In the genomic region with DNA sequence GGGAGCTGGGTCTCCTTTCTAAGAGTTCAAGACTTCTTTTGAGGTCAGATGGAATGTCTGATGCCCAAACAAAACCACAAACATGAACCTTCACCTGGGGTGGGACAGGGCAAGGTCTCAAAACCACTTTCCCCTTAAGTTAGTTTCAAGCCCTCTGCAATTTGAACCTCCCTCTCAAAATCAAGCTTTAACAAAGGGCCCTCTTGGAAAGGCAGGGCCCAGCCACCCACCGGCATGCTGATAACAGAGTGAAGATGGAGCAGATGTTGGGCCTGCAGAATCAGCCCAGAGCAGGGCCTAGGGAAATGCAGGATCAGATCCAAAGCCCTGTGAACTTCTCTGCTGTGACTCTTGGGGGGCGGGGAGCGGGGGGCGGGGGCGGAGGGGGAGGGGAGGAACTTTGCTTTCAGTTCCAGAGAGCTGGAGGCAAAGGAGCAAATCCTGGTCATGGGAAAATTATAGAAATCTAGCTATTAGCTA, we compare ENCODE assay signal across 26 mouse cellular contexts. TPM values are rescaled to one million over a fixed set of nuclear protein-coding genes. Genes with fewer than 3 reads are reported as not detected.
DNase-seq lines count a peak whose midpoint lies in the region; ATAC-seq and TF ChIP-seq lines count a peak whose summit lies in the region.
"Had no signal": no experiment of that assay in that cellular context is flagged by ENCODE, and none has a peak within 500 bp of the region (broad histone marks: within the 10 kb centered on the region; RNA-seq: fewer than 3 reads in every experiment).

No protein-coding gene starts in this region.

- H3K9me3 ChIP-seq in intestine, embryonic 16.5 days (ENCODE audit: control insufficient read depth, low read length): no peaks in the 10 kb centered on the region
- no peaks in the 10 kb centered on the region for H3K9me3 ChIP-seq in intestine, embryonic 15.5 days
- no peaks in the 10 kb centered on the region for H3K9me3 ChIP-seq in neural tube, embryonic 11.5 days (ENCODE audit: control insufficient read depth, low read length)
- H3K9me3 ChIP-seq in neural tube, embryonic 15.5 days (replicated peaks): no peaks in the 10 kb centered on the region
- no peaks in the 10 kb centered on the region for H3K9me3 ChIP-seq in stomach, embryonic 16.5 days (replicated peaks; ENCODE audit: control insufficient read depth, low read length)
- H3K9me3 ChIP-seq in lung, postnatal 0 days (ENCODE audit: low read length): no peaks in the 10 kb centered on the region
- H3K9me3 ChIP-seq: embryonic facial prominence, embryonic 15.5 days; heart, embryonic 15.5 days; hindbrain, embryonic 12.5 days; limb, embryonic 13.5 days; liver, embryonic 13.5 days; lung, embryonic 15.5 days; midbrain, embryonic 13.5 days had no signal

- no peaks in the 10 kb centered on the region for H3K27me3 ChIP-seq in intestine, embryonic 16.5 days (replicated peaks; ENCODE audit: control insufficient read depth, insufficient read depth, low read length)
- H3K27me3 ChIP-seq in intestine, embryonic 15.5 days (replicated peaks): no peaks in the 10 kb centered on the region
- H3K27me3 ChIP-seq in neural tube, embryonic 11.5 days (ENCODE audit: control insufficient read depth, insufficient read depth, low read length): no peaks in the 10 kb centered on the region
- peaks cover 3% of the 10 kb centered on the region; the same call in 1 of the 2 replicates for H3K27me3 ChIP-seq in neural tube, embryonic 15.5 days (replicated peaks)
- no peaks in the 10 kb centered on the region for H3K27me3 ChIP-seq in stomach, embryonic 16.5 days (ENCODE audit: control insufficient read depth, insufficient read depth, low read length)
- no peaks in the 10 kb centered on the region for H3K27me3 ChIP-seq in lung, postnatal 0 days (replicated peaks; ENCODE audit: insufficient read depth, low read length)
- H3K27me3 ChIP-seq: embryonic facial prominence, embryonic 15.5 days; heart, embryonic 15.5 days; hindbrain, embryonic 12.5 days; liver, embryonic 13.5 days; lung, embryonic 15.5 days; midbrain, embryonic 13.5 days had no signal

- 45% methylated on average over 4 of the region's 5 CpGs for WGBS in intestine, embryonic 16.5 days
- WGBS in intestine, embryonic 15.5 days: 48% methylated on average over 5 of the region's 5 CpGs
- WGBS in neural tube, embryonic 11.5 days: 2% methylated on average over 5 of the region's 5 CpGs
- WGBS in neural tube, embryonic 15.5 days: 18% methylated on average over 1 of the region's 5 CpGs
- WGBS in stomach, embryonic 16.5 days: 39% methylated on average over 4 of the region's 5 CpGs
- WGBS in lung, postnatal 0 days: 38% methylated on average over 5 of the region's 5 CpGs

- 0 out of 2 replicates have a peak, but pooled peaks cover 3% of the 10 kb centered on the region for H3K4me1 ChIP-seq in intestine, embryonic 16.5 days (ENCODE audit: control insufficient read depth, insufficient read depth, low read length)
- H3K4me1 ChIP-seq in intestine, embryonic 15.5 days (replicated peaks): 0 out of 2 replicates have a peak, but pooled peaks cover 8% of the 10 kb centered on the region
- peaks cover 48% of the 10 kb centered on the region for H3K4me1 ChIP-seq in neural tube, embryonic 11.5 days (ENCODE audit: control insufficient read depth, insufficient read depth, low read length)
- H3K4me1 ChIP-seq in neural tube, embryonic 15.5 days: peaks cover 30% of the 10 kb centered on the region
- peaks cover 34% of the 10 kb centered on the region for H3K4me1 ChIP-seq in stomach, embryonic 16.5 days (ENCODE audit: control insufficient read depth, insufficient read depth, low read length)
- no peaks in the 10 kb centered on the region for H3K4me1 ChIP-seq in lung, postnatal 0 days (ENCODE audit: insufficient read depth, low read depth, low read length)
- H3K4me1 ChIP-seq: lung, embryonic 15.5 days had no signal

- H3K4me3 ChIP-seq in intestine, embryonic 16.5 days (ENCODE audit: low read length): no peak overlapping the region
- H3K4me3 ChIP-seq in intestine, embryonic 15.5 days (replicated peaks): no peak overlapping the region
- H3K4me3 ChIP-seq in neural tube, embryonic 11.5 days (ENCODE audit: low read depth, low read length): no peak overlapping the region
- no peak overlapping the region for H3K4me3 ChIP-seq in neural tube, embryonic 15.5 days (replicated peaks)
- no peak overlapping the region for H3K4me3 ChIP-seq in stomach, embryonic 16.5 days (replicated peaks; ENCODE audit: low read length)
- H3K4me3 ChIP-seq in lung, postnatal 0 days (ENCODE audit: low read depth, low read length): no peak overlapping the region
- H3K4me3 ChIP-seq: embryonic facial prominence, embryonic 15.5 days; heart, embryonic 15.5 days; hindbrain, embryonic 12.5 days; limb, embryonic 13.5 days; liver, embryonic 13.5 days; lung, embryonic 15.5 days; midbrain, embryonic 13.5 days; myocyte had no signal

- TF ChIP-seq EP300 in lung, postnatal 0 days (IDR thresholded peaks at IDR 0.05): no peak

- H3K36me3 ChIP-seq in intestine, embryonic 16.5 days (ENCODE audit: control insufficient read depth, insufficient read depth, low read length): peaks cover 7% of the 10 kb centered on the region; the same call in 1 of the 2 replicates
- H3K36me3 ChIP-seq in intestine, embryonic 15.5 days: peaks cover 6% of the 10 kb centered on the region
- no peaks in the 10 kb centered on the region for H3K36me3 ChIP-seq in neural tube, embryonic 11.5 days (ENCODE audit: control insufficient read depth, insufficient read depth, low read length)
- H3K36me3 ChIP-seq in neural tube, embryonic 15.5 days: no peaks in the 10 kb centered on the region
- H3K36me3 ChIP-seq in stomach, embryonic 16.5 days (ENCODE audit: control insufficient read depth, insufficient read depth, low read length): peaks cover 14% of the 10 kb centered on the region; the same call in 1 of the 2 replicates
- H3K36me3 ChIP-seq in lung, postnatal 0 days (ENCODE audit: insufficient read depth, low read length): peaks cover 13% of the 10 kb centered on the region; the same call in 1 of the 2 replicates
- H3K36me3 ChIP-seq: G1E; liver, embryonic 13.5 days had no signal

- no peak for TF ChIP-seq CTCF in lung, postnatal 0 days (IDR thresholded peaks at IDR 0.05)

- no peak overlapping the region for H3K27ac ChIP-seq in intestine, embryonic 16.5 days (ENCODE audit: low read length)
- no peak overlapping the region for H3K27ac ChIP-seq in intestine, embryonic 15.5 days
- peak overlapping the region; percentile 24; the same call in 1 of the 2 replicates for H3K27ac ChIP-seq in neural tube, embryonic 11.5 days (ENCODE audit: low read depth, low read length)
- H3K27ac ChIP-seq in neural tube, embryonic 15.5 days (replicated peaks): no peak overlapping the region
- peak overlapping the region; percentile 68; the same call in 1 of the 2 replicates for H3K27ac ChIP-seq in stomach, embryonic 16.5 days (ENCODE audit: low read length)
- no peak overlapping the region for H3K27ac ChIP-seq in lung, postnatal 0 days (ENCODE audit: low read length)
- H3K27ac ChIP-seq: heart, embryonic 15.5 days; hindbrain, embryonic 12.5 days; limb, embryonic 13.5 days; liver, embryonic 13.5 days; lung, embryonic 15.5 days; macrophage; midbrain, embryonic 13.5 days had no signal

- no peak overlapping the region for H3K9ac ChIP-seq in intestine, embryonic 16.5 days (ENCODE audit: low read depth, low read length)
- no peak overlapping the region for H3K9ac ChIP-seq in intestine, embryonic 15.5 days
- no peak overlapping the region for H3K9ac ChIP-seq in neural tube, embryonic 11.5 days (ENCODE audit: low read length)
- no peak overlapping the region for H3K9ac ChIP-seq in neural tube, embryonic 15.5 days (replicated peaks)
- H3K9ac ChIP-seq in stomach, embryonic 16.5 days (ENCODE audit: low read length): no peak overlapping the region
- H3K9ac ChIP-seq in lung, postnatal 0 days (replicated peaks; ENCODE audit: low read depth): no peak overlapping the region
- H3K9ac ChIP-seq: embryonic facial prominence, embryonic 15.5 days; heart, embryonic 15.5 days; hindbrain, embryonic 12.5 days; limb, embryonic 13.5 days; liver, embryonic 13.5 days; lung, embryonic 15.5 days; midbrain, embryonic 13.5 days had no signal

- peak; percentile 45 for DNase-seq in embryo, embryonic 10.5 days (ENCODE audit: low spot score)
- DNase-seq in embryo, embryonic 9.5 days (ENCODE audit: extremely low spot score): no peak
- no peak for DNase-seq in neural tube, embryonic 11.5 days (ENCODE audit: low spot score)
- no peak for DNase-seq in lung, postnatal 0 days (ENCODE audit: low spot score)
- DNase-seq: adrenal gland, postnatal 14 days; cerebellum, adult 9-11 months; heart, adult 18-20 months; kidney, postnatal 36 days; liver, embryonic 13.5 days; retina, postnatal 1 day; thymus, postnatal 25 days had no signal

- 0 out of 2 replicates have a peak, but pooled peaks have one; percentile 26 for ATAC-seq in intestine, embryonic 16.5 days
- no peak for ATAC-seq in intestine, embryonic 15.5 days
- ATAC-seq in neural tube, embryonic 11.5 days (ENCODE audit: insufficient read depth, low FRiP score, low TSS enrichment): no peak
- ATAC-seq in neural tube, embryonic 15.5 days (ENCODE audit: low FRiP score): no peak
- no peak for ATAC-seq in stomach, embryonic 16.5 days (ENCODE audit: insufficient read depth, low FRiP score)
- ATAC-seq in lung, postnatal 0 days: no peak
- ATAC-seq: activated CD4-positive, CD25-positive, alpha-beta regulatory T cell, adult 4 months; inflammation-experienced regulatory T-cells, adult 6 months; midbrain, embryonic 13.5 days had no signal

- H3K4me2 ChIP-seq in intestine, embryonic 16.5 days (ENCODE audit: low read depth, low read length): no peak overlapping the region
- no peak overlapping the region for H3K4me2 ChIP-seq in intestine, embryonic 15.5 days (replicated peaks)
- no peak overlapping the region for H3K4me2 ChIP-seq in neural tube, embryonic 11.5 days (ENCODE audit: low read depth)
- H3K4me2 ChIP-seq in neural tube, embryonic 15.5 days: no peak overlapping the region
- H3K4me2 ChIP-seq in stomach, embryonic 16.5 days (ENCODE audit: low read depth, low read length): no peak overlapping the region
- H3K4me2 ChIP-seq in lung, postnatal 0 days (replicated peaks; ENCODE audit: low read depth, low read length): no peak overlapping the region
- H3K4me2 ChIP-seq: embryonic facial prominence, embryonic 15.5 days; heart, embryonic 15.5 days; hindbrain, embryonic 12.5 days; limb, embryonic 13.5 days; liver, embryonic 13.5 days; lung, embryonic 15.5 days; midbrain, embryonic 13.5 days had no signal

RNA-seq across cellular contexts. Expression of gene Jag1, which starts 19.4 kb away (rescaled TPM):
- polyA plus RNA-seq in intestine, embryonic 16.5 days (2015; fragmentation: Nextera tagmentation; extraction: Ambion mirVana): 5.1 and 8.9 TPM in 2 replicates
- 15.8 and 18.3 TPM in 2 replicates for polyA plus RNA-seq in intestine, embryonic 15.5 days (2015; fragmentation: Nextera tagmentation; extraction: Ambion mirVana)
- 24.6 and 25.6 TPM in 2 replicates for polyA plus RNA-seq in neural tube, embryonic 11.5 days (2014; fragmentation: Nextera tagmentation; extraction: Ambion mirVana)
- polyA plus RNA-seq in neural tube, embryonic 15.5 days (2015; fragmentation: Nextera tagmentation; extraction: Ambion mirVana): 7.5 and 9.3 TPM in 2 replicates
- 10.9 and 12.0 TPM in 2 replicates for polyA plus RNA-seq in stomach, embryonic 16.5 days (2015; fragmentation: Nextera tagmentation; extraction: Ambion mirVana)
- 14.8 and 15.4 TPM in 2 replicates for polyA plus RNA-seq in lung, postnatal 0 days (2015; fragmentation: Nextera tagmentation; extraction: Ambion mirVana)
- polyA plus RNA-seq: G1E had no signal

Comparison
In these comparisons a context has a peak if more than half of its experiments do, and no peak if none do; other contexts are left out.
1. H3K27ac ChIP-seq: peak in neural tube, embryonic 11.5 days (single experiment) and stomach, embryonic 16.5 days (single experiment); none in intestine, embryonic 16.5 days (single experiment), intestine, embryonic 15.5 days (single experiment), neural tube, embryonic 15.5 days (single experiment) and lung, postnatal 0 days (single experiment).